Mouse (Mus musculus) hindbrain, embryonic 11.5 days (tissue): ENCODE results near the gene Lama2. TPM values are rescaled to one million over a fixed set of nuclear protein-coding genes. Genes with fewer than 3 reads are reported as not detected.

ENCODE experiments used
- ATAC-seq: fragments of 200-750 bp; cut with Nextera tagmentation; 2 replicates; pipeline ENCODE4 v1.8.0; 2017; ENCODE audit warnings: mild to moderate bottlenecking, moderate TSS enrichment, moderate library complexity; ENCODE audit not compliant: low FRiP score
- DNase-seq: peaks from one replicate; pipeline ENCODE4 v3.0.0-alpha.2; 2015; ENCODE audit warnings: low spot score
- H3K27ac ChIP-seq: fragments of 300-500 bp; sonication (generic); 2 replicates; pipeline ENCODE4 v1.5.1; 2014; ENCODE audit warnings: mild to moderate bottlenecking, low read depth, low read length
- H3K27me3 ChIP-seq: fragments of 300-500 bp; sonication (generic); 2 replicates; pipeline ENCODE4 v1.6.1; 2014; ENCODE audit warnings: mild to moderate bottlenecking, low read length, moderate library complexity, mixed read lengths; ENCODE audit not compliant: control insufficient read depth, insufficient read depth
- H3K36me3 ChIP-seq: fragments of 300-500 bp; sonication (generic); 2 replicates; pipeline ENCODE4 v1.6.1; 2014; ENCODE audit warnings: mild to moderate bottlenecking, low read length, moderate library complexity, mixed read lengths; ENCODE audit not compliant: control insufficient read depth, insufficient read depth
- H3K4me1 ChIP-seq: fragments of 300-500 bp; sonication (generic); replicated peaks from 2 replicates; pipeline ENCODE4 v1.6.1; 2014; ENCODE audit warnings: low read length, mixed read lengths; ENCODE audit not compliant: control insufficient read depth, insufficient read depth
- H3K4me2 ChIP-seq: fragments of 300-500 bp; sonication (generic); replicated peaks from 2 replicates; pipeline ENCODE4 v1.6.1; 2014; ENCODE audit warnings: mild to moderate bottlenecking, low read depth, low read length
- H3K4me3 ChIP-seq: fragments of 300-500 bp; sonication (generic); 2 replicates; pipeline ENCODE4 v1.5.1; 2014; ENCODE audit warnings: low read depth, low read length
- H3K9ac ChIP-seq: fragments of 300-500 bp; sonication (generic); 2 replicates; pipeline ENCODE4 v1.6.1; 2014; ENCODE audit warnings: low read depth, low read length
- H3K9me3 ChIP-seq: fragments of 300-500 bp; sonication (generic); 2 replicates; pipeline ENCODE4 v1.6.1; 2016; ENCODE audit warnings: low read length; ENCODE audit not compliant: control insufficient read depth
- WGBS: fragments of 180-500 bp; shearing (Covaris S2); extraction: QIAGEN DNeasy Blood & Tissue Kit; methylation state at CpG from one replicate; pipeline ENCODE4 v1.1.7; 2014; 5-methylcytosine and 5-hydroxymethylcytosine counted together
- polyA plus RNA-seq: library from polyadenylated mRNA; unstranded; fragments of >200 nt; fragmentation: Nextera tagmentation; extraction: Ambion mirVana; gene quantifications from 2 replicates; pipeline ENCODE4 v1.2.1, GENCODE M21; 2014

The Lama2 gene
- polyA plus RNA-seq, 1 experiment from 2014 or later = 14.8 TPM

DNA sequence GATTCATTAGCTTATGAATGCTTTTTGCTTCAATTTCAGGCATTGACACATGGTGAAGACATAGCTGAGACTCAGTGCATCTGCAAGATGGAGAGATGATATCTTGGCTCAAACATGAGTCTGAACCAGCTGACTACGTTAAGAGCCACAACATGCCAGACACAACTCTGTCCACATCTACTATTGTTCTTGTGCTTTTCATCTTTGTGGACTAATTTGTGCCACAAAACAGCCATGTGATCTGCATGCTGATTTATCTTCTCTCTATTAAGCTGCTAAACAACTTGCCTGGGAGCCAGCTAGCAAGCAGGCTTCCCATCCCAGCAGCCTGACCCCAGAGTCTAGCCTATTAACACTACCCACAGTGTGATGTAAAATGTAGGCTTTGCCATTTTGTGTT, 151.3 kb downstream of the Lama2 start:
- no peaks in the 10 kb centered on the region for H3K9me3 ChIP-seq
- H3K4me1 ChIP-seq = no peaks in the 10 kb centered on the region
- no peak for DNase-seq
- no peaks in the 10 kb centered on the region for H3K36me3 ChIP-seq
- H3K4me2 ChIP-seq = no peak overlapping the region
- 61% methylated on average over 1 of the region's 1 CpGs for WGBS
- ATAC-seq = peak; percentile 80
- H3K27me3 ChIP-seq = no peaks in the 10 kb centered on the region
- H3K9ac ChIP-seq = no peak overlapping the region
- no peak overlapping the region for H3K4me3 ChIP-seq
- no peak overlapping the region for H3K27ac ChIP-seq

DNA sequence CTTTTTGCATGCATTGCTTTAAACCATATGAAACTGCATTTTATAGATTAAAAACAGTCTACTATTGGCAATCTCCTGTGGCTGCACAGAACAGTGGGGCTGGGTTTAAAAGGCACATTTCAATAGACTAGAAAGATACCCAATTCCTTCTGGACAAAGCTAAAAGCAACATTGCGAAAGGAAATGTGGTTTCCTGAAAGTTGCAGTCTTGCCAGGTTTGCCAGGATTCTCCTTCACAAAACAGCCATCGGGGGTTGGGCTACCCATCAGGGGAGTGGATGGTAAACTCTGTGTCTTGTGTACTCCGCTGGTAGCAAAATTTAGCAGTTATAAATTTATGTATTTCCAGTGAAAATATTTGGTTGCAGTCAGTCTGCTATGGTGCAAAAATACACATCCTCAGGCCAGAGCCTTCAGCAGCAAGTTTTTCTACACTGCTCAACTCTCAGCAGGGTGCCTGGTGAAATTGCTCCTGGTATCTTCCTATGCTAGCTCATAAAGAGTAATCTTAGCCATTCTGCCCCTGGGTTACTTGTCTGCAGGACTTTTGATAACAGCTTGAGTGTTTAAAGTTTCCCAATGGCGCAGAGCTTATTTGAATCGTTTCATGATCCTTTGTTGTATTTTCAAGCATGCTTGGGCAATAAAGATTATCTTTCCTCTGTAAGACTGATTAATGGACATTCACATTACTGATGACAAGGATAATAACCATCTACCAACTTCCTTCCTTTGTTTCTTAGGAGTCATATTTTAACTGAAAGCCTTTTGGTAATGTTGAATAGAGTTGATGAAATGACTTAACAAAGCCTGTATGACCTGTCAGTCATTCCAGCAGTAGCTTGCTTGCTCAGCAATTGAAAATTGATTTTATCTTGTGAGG, 205.7 kb downstream of the Lama2 start:
- H3K27ac ChIP-seq = no peak overlapping the region
- ATAC-seq = no peak
- no peak for DNase-seq
- H3K27me3 ChIP-seq = no peaks in the 10 kb centered on the region
- H3K4me2 ChIP-seq = no peak overlapping the region
- H3K9ac ChIP-seq = no peak overlapping the region
- no peaks in the 10 kb centered on the region for H3K36me3 ChIP-seq
- H3K4me3 ChIP-seq = no peak overlapping the region
- no peaks in the 10 kb centered on the region for H3K9me3 ChIP-seq
- no peaks in the 10 kb centered on the region for H3K4me1 ChIP-seq
- 83% methylated on average over 5 of the region's 5 CpGs for WGBS

DNA sequence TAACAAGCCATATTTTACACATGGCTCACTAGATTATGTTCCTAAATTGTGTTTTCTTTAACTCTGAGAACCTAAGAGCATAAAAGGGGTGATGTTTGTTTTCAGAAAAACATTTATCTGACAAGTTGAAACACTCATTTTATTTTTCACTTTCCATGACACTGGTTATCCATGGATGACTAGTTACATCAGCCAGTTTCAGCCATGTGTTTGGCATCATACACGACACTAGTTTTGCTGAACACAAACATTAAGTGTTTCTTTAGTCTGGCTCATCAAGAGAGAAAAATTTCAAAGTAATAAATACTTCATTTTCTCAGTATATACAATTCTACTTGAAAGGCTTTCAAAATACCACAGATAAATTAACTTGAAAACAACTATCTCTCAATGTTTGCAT, 228.8 kb downstream of the Lama2 start:
- Histone ChIP-seq H3K27me3 (no peaks in the 10 kb centered on the region), H3K4me2 (no peak overlapping the region), H3K27ac (no peak overlapping the region), H3K4me1 (no peaks in the 10 kb centered on the region), H3K9ac (no peak overlapping the region), H3K4me3 (no peak overlapping the region), H3K36me3 (no peaks in the 10 kb centered on the region), H3K9me3 (no peaks in the 10 kb centered on the region)
- no peak for ATAC-seq
- 84% methylated on average over 1 of the region's 1 CpGs for WGBS
- DNase-seq = no peak

DNA sequence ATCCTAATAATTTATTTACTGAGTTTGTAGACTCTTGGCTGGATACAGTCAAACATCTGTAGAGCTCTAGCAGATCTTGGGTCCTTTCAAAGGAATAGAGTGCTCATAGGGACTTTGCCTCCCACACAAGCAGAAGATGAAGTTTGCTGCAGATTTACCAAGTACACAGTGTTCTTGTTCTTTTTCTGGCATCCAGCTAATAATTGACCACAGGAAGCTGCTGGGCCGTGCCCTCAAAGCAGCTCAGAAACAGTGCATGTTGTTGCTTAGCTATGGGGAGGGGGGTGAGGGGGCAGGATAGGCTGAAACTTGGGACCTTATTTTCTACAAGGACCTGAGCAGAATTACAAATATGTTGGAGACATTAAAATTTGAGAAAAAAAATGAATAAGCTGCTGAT, 232.0 kb downstream of the Lama2 start:
- 40% methylated on average over 1 of the region's 1 CpGs for WGBS
- H3K4me3 ChIP-seq = no peak overlapping the region
- no peaks in the 10 kb centered on the region for H3K4me1 ChIP-seq
- H3K36me3 ChIP-seq = no peaks in the 10 kb centered on the region
- H3K27me3 ChIP-seq = no peaks in the 10 kb centered on the region
- no peak overlapping the region for H3K4me2 ChIP-seq
- no peak overlapping the region for H3K27ac ChIP-seq
- DNase-seq (no peak), ATAC-seq (no peak)
- no peaks in the 10 kb centered on the region for H3K9me3 ChIP-seq
- H3K9ac ChIP-seq = no peak overlapping the region

DNA sequence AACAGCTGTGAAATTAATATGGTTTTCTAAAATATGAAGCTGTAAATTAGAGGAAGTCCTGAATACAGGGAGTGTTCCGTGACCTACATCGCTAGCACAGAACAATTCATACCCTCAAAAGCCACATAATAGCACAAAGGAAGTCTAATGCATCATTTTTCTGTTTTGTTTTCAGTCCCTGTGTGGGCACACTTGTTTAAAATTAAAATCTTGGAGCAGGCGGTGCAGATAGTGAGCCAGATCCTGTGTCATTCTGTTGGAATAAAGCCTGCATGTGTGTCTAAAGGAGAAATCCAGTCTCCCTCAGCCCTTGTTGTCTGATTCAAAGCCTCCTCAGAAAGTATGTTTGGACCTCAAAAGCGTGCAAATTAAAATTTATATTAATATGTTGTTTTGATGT, 234.9 kb downstream of the Lama2 start:
- DNase-seq = no peak
- ATAC-seq = no peak
- 89% methylated on average over 4 of the region's 4 CpGs for WGBS
- Histone ChIP-seq H3K4me2 (no peak overlapping the region), H3K27me3 (no peaks in the 10 kb centered on the region), H3K9me3 (no peaks in the 10 kb centered on the region), H3K36me3 (no peaks in the 10 kb centered on the region), H3K4me3 (no peak overlapping the region), H3K9ac (no peak overlapping the region), H3K27ac (no peak overlapping the region), H3K4me1 (no peaks in the 10 kb centered on the region)

DNA sequence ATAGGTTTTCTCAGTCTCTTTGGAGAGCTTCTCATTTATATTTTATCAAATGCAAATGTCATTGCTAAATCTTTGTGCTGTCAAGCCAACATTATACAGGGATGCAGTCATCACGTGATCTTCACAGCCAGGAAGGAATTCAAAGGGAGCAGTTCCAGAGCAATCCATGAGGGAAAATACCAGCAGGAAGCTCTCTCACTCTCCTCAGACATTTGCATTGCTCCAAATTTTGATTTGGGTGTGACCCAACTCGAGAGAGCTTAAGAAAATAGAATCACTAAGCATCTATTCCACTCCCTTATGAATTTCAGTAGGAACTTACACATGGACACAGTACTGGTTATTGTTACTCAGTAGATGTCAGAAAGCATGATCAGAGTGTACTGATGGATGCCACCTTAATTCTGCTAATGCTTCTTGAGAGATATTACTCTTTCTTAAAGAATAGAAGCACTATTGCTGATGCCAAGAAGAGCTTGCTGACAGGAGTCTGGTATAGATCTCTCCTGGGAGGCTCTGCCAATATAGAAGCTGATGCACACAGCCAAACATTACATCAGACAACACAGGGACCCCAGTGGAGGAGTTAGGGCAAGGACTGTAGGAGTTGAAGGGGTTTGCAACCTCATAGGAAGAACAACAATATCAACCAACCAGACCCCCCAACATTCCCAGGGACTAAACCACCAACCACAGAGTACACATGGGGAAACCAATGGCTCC, 236.5 kb downstream of the Lama2 start:
- Histone ChIP-seq H3K27me3 (no peaks in the 10 kb centered on the region), H3K27ac (no peak overlapping the region), H3K9me3 (no peaks in the 10 kb centered on the region), H3K4me3 (no peak overlapping the region), H3K4me2 (no peak overlapping the region), H3K4me1 (no peaks in the 10 kb centered on the region), H3K36me3 (no peaks in the 10 kb centered on the region), H3K9ac (no peak overlapping the region)
- WGBS = 65% methylated on average over 2 of the region's 2 CpGs
- DNase-seq = no peak
- ATAC-seq = no peak

DNA sequence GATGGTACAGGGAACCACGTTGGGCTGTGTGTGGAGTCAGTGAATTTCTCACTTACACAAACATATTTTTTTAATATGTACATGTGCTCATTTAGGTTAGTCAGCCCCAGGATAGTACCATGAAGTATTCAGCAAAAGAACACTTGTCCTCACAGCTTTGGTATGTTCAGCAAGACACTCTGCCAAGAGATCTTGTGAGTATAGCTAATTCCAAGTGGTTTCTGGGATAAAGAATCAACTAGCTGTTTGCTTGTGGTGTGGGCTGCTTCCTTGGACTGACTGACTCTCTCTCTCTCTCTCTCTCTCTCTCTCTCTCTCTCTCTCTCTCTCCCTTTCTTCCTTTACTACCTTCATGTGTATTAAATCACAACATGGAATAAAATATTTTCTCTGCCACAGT, 241.3 kb downstream of the Lama2 start:
- Histone ChIP-seq H3K36me3 (no peaks in the 10 kb centered on the region), H3K9ac (no peak overlapping the region), H3K4me1 (no peaks in the 10 kb centered on the region), H3K4me3 (no peak overlapping the region), H3K9me3 (no peaks in the 10 kb centered on the region), H3K4me2 (no peak overlapping the region), H3K27ac (no peak overlapping the region), H3K27me3 (no peaks in the 10 kb centered on the region)
- 48% methylated on average over 1 of the region's 1 CpGs for whole genome bisulfite sequencing
- DNase-seq = no peak
- ATAC-seq = no peak

DNA sequence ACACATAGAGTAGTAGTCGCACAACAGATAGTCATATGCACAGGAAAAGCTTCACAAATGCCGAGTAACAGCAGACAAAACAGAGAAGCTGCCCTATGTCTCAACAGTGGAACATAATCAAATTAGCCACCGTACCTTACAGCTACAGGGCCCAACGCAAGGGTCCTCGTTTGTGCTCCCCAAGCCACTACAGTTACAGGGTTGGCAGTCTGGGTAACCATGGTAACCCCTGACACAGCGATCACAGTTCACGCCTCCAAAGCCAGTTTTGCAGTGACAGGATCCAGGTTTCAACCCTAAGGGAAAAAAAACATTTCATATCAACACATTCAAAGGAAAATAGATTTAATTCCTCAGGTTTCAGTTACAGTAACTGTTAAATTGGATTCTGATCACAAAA, 275.3 kb downstream of the Lama2 start:
- WGBS = 40% methylated on average over 7 of the region's 7 CpGs
- DNase-seq = peak; percentile 22
- H3K4me3 ChIP-seq = no peak overlapping the region

More for the DNA sequence above, 275.3 kb downstream of the Lama2 start:
- no peaks in the 10 kb centered on the region for H3K9me3 ChIP-seq
- H3K27ac ChIP-seq = no peak overlapping the region
- peak; percentile 79 for ATAC-seq
- no peaks in the 10 kb centered on the region for H3K36me3 ChIP-seq
- no peak overlapping the region for H3K4me2 ChIP-seq
- H3K9ac ChIP-seq = no peak overlapping the region
- H3K4me1 ChIP-seq = no peaks in the 10 kb centered on the region
- H3K27me3 ChIP-seq = no peaks in the 10 kb centered on the region
